Mouse (Mus musculus) CH12F3 (cell line): ENCODE measurements around the gene Med26.

Experiments
- in situ Hi-C: fragments of 300-500 bp; cut with MboI; formaldehyde crosslinking; loops from 2 replicates; pipeline ENCODE4 v1.14.3; 2020; ENCODE audit warnings: low sequenced_read_pairs

Med26 gene

DNA sequence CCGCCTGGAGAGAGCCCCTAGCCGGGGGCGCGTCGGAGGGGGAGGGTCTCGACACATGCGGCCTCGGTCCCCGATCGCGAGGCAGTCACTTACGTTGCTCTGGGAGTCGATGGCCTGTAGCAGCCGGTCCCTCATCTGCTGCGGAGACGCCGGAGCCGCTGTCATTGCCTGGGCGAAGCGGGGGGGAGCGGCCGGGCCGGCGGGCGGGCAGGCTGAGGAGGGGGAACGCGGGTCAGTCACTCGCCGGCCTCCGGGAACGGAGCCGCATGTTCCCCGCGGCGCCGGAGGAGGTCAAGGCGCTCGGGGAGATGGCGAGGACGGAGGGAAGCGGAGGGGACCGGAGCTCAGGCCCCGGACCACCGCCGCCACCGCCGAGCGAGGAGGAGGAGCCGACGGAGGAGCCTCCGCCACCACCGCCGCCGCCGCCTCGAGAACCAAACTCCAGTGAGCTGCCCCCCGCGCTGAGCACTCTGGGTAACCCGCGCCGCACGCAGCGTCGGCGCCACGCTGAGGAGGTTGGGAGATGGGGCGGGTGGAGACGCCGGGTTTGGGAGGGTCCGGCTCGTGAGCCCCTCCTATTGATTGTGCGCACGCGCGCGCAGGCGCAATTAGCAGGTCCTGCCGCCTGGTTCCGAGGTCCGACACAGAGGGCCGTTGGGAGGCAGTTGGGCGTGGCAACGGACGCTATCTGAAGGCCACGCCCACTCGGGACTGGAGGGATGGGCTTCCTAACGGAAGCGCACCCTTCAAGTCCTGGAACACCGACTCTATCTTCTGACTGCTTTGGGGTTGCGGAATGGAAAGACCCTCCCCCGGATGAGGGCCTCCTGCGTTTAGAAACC lies at the start of gene Med26:
Med26 (minus strand) TSS at position 469 of the 842 bp plus-strand sequence.
- in situ Hi-C loops: no loop called here

DNA sequence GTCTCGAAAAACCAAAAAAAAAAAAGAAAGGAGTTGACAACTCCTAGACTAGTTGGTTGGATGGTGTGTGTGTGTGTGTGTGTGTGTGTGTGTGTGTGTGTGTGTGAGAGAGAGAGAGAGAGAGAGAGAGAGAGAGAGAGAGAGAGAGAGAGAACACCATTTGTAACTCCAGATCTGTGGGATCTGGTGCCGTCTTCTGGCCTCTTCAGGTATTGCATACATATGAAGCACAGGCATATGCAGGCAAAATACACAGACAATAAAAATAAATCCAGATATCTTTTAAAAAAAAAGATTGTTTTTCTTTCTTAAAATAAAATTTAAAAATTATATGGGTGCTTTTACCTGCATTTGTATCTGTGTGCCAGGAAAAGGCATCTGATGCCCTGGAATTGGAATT lies 42.1 kb upstream of the Med26 start:
- in situ Hi-C loops: no loop called here

DNA sequence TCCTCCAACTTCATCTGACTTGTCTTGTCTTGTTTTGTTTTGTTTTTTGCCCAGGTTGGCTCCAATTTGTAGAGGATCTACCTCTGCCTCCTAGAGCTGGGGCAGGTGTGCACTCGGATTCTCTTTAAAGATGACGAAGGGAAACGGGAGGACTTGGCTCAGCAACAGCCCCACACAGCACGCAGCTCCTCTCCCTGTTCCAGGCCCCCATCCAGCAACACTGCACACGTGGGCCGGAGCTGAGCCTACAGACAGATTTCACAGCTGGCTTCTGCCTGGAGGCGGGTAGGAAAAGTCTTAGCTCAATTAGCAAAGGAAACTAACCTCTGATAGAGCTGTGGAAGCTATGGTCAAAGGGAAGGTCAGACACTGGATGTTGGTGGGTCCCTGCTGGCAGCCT lies 41.2 kb upstream of the Med26 start:
- in situ Hi-C loops: no loop called here

DNA sequence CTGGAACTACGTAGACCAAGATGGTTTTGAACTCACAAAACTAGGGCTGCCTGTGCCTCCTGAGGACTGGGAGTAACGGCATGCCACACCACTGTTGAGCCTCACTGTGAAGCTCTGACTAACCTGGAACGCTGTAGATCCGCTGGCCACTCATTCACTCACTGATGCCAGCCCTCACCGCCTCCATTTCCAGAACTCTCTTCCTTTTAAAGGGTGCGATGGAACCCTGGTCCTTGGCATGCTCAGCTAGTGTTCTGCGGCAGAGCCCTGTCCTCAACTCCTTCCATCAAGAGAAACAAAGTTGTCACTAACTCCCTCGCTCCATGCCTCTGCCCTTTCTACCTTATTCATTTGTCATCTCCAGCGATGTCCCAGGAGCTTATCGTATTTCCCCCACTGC lies 40.8 kb upstream of the Med26 start:
- in situ Hi-C loops: no loop called here

DNA sequence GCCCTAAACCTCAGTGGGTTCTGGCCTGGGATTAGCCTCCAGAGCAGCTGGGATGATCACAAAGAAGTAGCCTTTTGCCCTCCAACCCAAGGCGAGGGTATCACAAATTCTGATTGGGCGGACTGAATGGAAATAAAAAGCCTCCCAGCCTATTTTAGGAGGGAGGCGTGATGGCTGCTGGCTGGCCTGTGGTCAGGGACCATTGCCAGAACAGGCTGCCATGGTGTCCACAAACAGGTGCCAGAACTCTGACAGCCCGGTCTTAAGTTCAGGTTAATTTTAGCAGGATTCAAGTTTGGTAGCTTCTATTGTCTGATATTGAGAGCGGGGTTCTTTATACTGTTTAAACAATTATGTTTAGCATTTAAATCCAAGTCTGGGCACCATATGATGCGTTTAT lies 39.7 kb upstream of the Med26 start:
- in situ Hi-C loops: no loop called here

DNA sequence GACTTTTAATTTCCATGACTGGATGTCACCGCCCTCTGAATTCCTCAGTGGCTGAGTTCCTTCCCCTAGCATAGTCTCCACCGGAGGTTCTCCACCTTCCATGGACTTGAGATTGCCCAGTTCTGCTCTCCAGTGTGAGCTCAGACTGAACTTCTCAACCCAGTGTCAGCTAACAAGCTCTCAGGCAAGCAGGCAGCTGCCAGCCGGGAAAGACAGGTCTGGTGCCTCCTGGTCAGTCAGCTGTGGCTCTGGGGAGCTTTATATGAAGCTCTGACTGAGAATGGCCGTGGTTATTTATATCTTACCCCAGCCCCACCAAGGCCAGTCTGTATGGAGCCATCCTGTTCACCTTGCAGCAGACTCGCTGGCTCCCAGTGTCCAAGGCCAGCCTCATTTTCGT lies 36.3 kb upstream of the Med26 start:
- in situ Hi-C loops: no loop called here

DNA sequence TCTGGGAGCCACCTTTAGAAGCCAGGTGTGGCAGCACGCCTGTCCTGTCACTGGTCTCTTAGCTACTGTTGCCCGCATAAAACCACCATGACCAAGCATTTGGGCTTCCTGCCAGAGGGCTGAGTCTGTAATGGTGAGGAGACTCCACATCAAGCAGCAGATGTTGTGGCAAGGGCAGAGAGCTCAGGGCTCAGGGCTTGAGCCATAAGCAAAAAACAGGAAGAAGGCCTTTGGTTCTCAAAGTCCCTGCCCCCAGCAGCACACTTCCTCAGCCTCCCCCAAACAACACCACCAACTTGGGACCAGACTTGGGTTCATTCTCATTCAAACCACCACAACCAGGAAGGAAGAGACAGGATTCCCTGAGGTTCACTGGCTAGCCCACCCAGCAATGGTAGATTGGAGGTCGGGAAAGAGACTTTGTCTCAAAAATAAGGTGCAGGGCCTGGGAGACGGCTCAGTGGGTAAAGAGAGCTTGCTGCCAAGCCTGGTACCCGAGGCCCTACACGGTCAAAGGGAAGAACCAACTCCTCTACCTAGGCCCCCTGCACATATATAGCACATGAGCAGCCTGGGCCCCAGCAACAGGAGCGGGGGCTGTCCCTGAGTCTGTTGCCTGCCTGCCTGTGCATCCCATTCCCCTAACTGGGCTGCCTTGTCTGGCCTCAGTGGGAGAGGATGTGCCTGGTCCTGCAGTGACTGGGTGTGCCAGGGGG lies 35.1 kb upstream of the Med26 start:
- in situ Hi-C loops: no loop called here

DNA sequence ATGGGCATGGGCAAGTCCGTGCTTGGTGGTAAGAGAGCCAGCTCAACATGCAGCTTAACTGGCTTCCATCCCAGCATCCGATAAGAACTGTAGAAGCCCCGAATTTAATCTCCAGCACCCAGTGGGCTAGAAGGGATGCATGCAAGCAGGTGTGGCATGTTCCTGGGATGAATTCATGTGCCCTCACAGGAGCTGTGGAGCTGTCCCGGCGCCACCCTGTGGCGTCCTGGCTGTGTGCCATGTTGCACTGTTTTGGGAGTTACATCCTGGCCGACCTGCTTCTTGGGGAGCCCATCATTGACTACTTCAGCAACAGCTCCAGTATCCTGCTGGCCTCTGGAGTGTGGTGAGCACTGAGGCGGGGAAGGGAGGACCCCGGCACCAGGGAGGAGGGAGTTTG lies 31.3 kb upstream of the Med26 start:
- in situ Hi-C loops: no loop called here

DNA sequence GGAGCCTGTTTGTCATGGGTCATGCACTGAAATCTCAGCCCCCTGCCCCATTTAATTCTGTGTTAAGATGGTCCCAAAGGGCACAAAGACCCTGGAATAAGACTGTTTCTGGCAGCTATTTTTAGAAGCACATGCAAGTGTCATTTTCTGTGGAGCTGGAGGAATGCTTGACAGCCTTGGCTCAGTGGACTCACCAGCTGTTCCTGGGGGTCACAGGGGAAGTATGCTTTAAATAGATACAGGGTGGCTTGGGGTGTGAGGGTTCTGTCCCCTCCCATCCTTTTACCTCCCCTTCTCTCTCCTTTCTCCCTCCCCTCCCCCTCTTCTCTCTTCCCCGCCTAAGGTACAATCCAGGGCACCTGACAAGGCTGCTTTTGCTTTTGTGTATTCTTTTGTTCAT lies 29.9 kb upstream of the Med26 start:
- in situ Hi-C loops: no loop called here

DNA sequence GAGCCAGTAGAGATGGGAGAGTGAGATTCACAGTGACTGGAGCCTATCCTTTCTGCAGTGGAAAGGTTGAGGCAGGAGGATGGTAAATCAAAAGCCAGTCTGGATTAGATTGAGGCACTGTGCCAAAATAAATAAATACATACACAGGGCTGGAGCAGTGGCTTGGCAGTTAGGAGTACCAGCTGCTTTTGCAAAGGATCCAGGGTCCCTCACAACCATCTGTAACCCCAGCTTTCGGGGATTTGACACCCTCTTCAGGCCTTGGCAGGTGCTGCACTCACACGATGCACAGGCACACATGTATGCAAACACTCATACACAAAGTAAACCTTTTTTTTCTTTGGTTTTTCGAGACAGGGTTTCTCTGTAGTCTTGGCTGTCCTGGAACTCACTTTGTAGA lies 29.2 kb upstream of the Med26 start:
- in situ Hi-C loops: no loop called here

DNA sequence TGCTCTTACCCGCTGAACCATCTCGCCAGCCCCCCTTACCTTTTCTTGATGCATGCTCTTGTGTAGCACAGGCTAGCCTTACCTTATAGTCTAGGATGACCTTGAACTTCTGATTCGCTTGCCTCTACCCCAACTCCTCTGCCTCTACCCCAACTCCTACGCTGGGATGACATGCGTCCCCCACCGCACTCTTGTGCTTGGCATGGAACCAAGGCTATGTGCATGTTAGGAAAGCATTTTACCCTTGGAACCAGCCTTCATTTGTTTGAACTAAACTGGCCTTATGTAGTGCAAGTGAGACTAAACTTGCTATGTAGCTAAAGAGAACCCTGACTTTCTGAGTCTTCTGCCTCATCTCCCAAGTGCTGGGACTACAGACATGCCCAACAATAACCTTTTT lies 27.8 kb upstream of the Med26 start:
- in situ Hi-C loops: no loop called here

DNA sequence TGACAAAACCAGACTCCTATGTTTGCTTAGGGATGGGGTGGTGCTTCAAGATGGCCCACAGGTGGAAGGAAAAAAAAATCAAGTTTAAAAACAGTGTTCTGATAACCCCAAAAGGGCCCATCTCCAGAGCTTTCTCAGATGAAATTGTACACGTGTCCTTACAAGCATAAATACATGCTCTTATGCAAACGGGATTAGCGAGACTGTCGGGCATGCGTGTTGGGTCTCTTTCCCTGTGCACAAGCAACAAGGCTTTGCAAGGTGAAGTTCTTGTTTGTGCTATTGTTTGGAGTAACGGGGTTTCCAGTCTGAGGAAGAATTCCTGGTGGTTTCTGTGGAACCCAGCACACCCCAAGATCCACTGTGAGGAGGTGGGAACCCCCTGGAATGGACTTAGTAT lies 25.4 kb upstream of the Med26 start:
- in situ Hi-C loops: no loop called here

DNA sequence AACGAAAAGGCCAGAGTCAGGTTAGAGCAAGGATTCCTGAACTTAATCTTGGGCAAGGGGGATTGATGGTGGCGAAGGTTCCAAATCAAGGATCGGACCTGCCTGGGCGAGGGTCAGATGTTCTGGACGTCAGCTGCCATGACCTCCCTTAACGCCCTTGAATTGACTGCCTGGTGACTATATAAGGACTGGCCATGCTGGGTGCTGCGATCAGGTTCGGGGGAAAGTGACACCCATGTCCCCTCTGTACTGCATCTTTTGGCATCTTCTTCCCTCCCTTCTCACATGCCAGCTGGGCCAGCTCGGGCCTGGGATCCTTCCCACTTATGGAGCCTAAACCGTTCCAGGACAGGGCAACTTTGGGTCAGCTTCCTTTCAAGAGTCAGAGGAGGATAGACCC lies 24.4 kb upstream of the Med26 start:
- in situ Hi-C loops: no loop called here

DNA sequence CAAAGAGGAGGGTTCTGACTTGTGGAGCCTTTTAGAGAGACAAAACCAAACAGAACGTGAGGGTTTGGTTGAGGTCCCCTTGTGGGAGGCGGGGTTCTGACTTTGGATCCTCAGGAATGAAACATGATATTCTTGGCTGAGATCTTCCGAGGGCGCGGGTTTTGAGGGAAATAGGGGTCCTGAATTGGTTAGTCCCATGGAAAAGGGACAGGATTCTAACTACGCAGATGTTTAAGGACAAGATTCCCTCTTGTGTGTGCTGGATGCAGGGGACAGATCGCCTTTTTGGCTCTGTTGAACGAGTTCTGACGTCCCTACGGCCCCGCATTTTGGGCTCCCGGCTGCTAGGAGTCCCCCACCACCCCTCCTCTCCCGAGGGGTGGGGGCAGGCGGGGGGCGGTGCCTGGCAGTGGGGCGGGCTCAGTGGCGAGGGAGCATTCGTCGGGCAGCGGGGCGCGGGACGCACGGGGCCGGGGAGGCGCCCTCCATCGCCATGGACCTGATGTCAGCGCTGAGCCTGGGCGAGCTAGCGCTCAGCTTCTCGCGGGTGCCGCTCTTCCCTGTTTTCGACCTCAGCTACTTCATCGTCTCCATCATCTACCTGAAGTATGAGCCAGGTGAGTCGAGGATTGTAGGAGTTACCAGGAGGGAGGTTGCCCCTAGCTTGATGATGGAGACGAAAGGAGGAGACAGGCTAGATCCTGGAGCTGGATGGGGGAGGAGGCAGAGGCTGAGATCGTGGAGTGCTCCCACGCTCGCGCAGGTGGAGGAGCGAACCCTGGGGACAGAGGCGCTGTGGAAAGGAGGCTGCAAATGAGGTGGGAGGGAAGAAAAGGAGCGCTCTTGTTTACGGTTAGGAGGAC lies 23.8 kb upstream of the Med26 start, which contains the start of gene Tmem38a:
Tmem38a (plus strand) TSS at position 445 of the 863 bp plus-strand sequence.
- in situ Hi-C loops: no loop called here

DNA sequence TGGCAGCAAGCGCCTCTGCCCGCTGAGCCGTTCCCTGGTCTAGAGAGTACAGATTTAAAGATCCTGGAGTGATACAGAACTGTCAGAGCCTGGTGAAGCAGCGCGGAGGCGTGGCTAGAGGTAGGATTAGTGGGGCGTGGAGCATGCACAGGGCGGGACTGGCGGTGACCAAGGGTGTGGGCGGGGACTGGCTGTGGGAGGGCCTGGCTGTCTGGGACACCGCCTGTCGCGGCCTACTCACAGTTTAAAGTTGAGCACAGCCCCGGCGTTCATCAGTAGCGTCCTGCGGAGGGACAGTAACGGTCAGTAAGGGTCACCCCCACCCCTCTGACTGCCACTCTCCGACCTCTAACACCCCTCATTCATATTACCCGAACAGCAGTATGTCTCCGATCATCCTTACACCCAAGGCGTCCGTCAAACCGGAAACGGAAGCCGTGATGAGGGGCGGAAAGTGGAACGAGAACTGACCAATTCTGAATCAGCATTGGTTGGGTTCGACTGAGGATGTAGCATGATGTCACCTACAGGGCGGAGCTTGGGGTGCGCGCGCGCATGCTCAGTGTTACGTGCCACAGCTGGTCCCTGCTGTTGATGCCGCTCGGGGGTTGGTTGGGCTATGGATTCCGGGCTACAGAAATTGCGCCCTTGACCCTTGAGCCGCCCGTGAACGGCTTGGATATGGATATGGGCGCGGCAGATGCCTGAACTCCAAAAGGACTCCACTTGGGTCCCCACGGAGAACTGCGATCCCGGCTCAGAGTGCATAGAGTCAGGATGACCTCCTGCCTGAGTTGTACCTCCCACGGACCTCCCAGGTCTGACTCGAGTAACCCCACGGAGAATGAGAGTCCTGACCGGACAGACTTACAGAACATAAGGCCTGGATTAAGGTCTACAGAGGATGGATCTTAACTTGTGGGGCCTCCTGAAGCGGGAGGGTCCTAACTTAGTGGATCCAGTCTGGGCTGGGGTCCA lies 22.9 kb upstream of the Med26 start, which contains the start of gene Smim7:
Smim7 (minus strand) TSS at position 456 of the 978 bp plus-strand sequence.
- in situ Hi-C loops: no loop called here

DNA sequence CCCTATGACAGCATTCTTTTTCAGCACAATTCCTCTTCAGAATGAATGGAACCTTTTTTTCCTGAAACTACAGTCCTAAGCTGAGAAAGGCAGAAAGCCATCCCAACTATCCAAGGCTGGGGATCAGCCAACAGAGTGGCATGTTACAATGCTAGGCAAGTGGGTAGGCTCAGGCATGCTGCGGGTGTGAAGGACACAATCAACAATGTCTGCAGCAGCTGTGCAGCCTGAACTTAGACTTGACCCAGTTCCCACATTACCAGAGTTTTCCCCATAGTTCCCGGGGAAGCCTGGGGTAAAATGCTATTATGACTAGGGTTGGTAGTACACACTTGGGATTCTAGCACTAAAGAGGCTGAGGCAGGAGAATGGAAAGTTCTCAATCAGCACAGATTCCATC lies 17.9 kb upstream of the Med26 start:
- in situ Hi-C loops: no loop called here

DNA sequence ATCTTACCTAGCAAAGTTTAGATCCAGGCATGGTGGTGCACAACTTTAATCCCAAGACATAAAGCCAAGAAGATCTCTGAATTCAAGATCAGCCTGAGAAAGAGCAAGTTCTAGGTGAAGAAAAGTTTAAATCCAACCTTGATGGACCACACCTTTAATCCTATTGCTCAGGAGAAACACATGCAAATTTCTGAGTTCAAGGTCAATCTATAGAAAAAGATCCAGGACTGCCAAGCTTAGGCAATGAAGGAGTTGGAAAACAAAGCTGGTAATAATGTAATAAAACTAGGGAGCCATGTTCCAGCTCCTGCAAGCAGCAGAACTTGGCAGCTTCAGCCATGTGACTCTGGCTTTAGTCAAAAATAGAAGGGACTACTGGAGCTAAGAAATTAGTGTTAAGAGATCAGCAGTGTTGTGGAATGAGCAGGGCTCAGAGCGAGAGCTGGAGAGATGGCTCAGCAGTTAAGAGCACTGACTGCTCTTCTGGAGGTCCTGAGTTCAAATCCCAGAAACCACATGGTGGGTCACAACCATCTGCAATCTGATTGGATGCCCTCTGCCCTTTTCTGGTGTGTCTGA lies 13.1 kb upstream of the Med26 start:
- in situ Hi-C loops: no loop called here

DNA sequence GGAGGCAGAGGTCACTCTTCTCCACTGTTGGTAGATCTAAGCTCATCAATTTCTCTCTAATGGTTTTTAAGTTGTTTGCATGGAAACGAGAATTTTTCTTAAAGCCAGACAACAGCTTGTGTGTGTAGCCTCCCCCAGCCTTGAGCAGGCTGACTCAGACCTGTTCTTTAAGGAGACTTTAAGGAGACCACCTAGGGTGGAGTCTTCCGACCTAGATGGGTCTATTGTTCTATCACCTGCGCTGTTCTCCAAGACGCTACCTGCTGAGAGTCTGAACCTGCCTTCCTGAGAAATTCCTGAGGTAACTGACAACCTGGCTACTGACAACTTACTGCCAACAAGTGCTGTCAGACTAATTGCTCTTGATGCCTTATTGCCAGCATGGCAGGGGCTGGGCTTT lies 7.7 kb upstream of the Med26 start:
- in situ Hi-C loops: no loop called here

DNA sequence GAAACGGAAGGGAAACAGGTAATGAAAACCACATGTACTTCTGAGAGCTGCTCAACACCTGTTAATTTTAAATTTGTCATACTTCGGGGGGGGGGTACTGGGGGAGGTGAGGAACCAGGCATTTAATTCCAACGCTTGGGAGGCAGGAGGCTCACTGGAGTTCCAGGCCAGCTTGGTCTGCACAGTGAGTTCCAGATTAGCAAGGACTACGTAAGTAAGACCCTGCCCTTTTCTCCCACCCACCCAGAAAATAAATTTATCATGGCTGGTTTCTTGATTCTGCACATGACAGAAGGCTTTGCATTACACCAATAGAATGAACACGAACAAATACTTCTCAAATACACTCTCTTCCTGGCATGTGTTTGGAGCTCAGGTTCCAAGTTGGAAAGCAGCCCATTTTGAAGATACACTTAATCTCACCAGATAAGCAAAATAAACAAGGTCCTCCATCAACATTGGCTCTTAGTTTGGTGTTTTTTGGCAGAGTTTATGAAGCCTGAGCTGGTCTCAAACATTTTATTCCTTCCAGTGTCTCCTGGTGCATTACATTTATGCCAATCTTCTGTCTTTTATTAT lies 1.3 kb upstream of the Med26 start:
- in situ Hi-C loops: no loop called here
